Mouse (Mus musculus): ENCODE data around the gene Jph3. TPM values are rescaled to one million over a fixed set of nuclear protein-coding genes. Genes with fewer than 3 reads are reported as not detected.

Jph3 gene
- total and polyA plus RNA-seq, 2 experiments from 2014 or later = 70.2 to 110 TPM

DNA sequence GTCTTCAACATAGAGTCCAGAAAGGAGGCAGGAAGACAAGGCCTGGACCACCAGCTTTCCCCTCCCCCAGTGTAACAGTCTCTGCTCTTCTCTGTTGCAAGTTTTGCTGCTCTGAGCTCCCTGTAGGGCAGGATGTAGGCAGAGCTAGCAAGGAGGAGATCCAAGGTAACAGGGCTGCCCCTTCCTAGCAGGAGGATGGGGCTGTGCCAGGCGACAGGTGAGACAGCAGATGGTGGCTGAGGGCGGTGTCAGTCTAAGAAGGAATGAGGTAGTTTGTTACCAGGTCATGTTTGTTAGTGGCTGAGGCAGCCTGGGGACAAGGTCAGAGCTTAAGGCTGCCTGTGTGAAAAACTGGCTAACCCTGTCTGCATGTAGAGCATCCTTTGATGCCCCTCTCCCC lies 29.5 kb upstream of the Jph3 start:
- H3K4me1 ChIP-seq (ENCODE audit: insufficient read depth, low read length) = peaks cover 13% of the 10 kb centered on the region; the same call in 1 of the 2 replicates
- no peaks in the 10 kb centered on the region for H3K27me3 ChIP-seq (ENCODE audit: insufficient read depth, low read length)
- 100% methylated on average over 2 of the region's 2 CpGs for WGBS
- no peak overlapping the region for H3K9ac ChIP-seq (replicated peaks; ENCODE audit: low read length, poor library complexity, severe bottlenecking)
- ATAC-seq (ENCODE audit: low FRiP score) (no peak), DNase-seq (ENCODE audit: low spot score) (no peak)
- H3K9me3 ChIP-seq (ENCODE audit: low read length) = no peaks in the 10 kb centered on the region
- no peak overlapping the region for H3K27ac ChIP-seq (ENCODE audit: low read depth, low read length)
- no peak overlapping the region for H3K4me2 ChIP-seq (ENCODE audit: low read depth, low read length, poor library complexity, severe bottlenecking)
- no peak overlapping the region for H3K4me3 ChIP-seq (ENCODE audit: low read depth, low read length)
- H3K36me3 ChIP-seq (ENCODE audit: insufficient read depth, low read length) = no peaks in the 10 kb centered on the region
- TF ChIP-seq CTCF (IDR thresholded peaks at IDR 0.05) = no peak

DNA sequence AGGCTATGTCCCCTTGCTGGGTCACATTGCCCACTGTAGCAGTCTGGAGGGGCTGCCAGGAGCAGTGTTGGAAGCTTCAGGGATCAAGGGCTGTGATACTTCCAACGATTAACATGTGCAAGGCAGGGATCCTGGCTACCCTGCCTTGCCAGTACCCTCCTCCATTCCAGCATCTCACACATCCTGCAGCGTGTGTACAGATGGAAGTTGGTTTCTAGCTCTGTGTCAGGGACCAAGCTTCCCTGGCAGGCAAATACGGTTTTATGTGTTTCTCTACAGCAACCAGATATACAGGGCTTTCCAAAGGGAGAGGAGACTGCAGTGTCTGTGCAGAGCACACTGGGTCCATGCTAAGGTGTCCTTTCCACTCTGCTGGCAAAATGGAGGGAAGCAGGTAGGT lies 24.2 kb upstream of the Jph3 start:
- TF ChIP-seq CTCF (IDR thresholded peaks at IDR 0.05) = no peak
- Histone ChIP-seq H3K9me3 (ENCODE audit: low read length) (no peaks in the 10 kb centered on the region), H3K27me3 (ENCODE audit: insufficient read depth, low read length) (no peaks in the 10 kb centered on the region), H3K9ac (replicated peaks; ENCODE audit: low read length, poor library complexity, severe bottlenecking) (no peak overlapping the region), H3K4me2 (ENCODE audit: low read depth, low read length, poor library complexity, severe bottlenecking) (no peak overlapping the region), H3K36me3 (ENCODE audit: insufficient read depth, low read length) (no peaks in the 10 kb centered on the region), H3K4me3 (ENCODE audit: low read depth, low read length) (no peak overlapping the region), H3K4me1 (ENCODE audit: insufficient read depth, low read length) (no peaks in the 10 kb centered on the region), H3K27ac (ENCODE audit: low read depth, low read length) (no peak overlapping the region)
- no peak for ATAC-seq (ENCODE audit: low FRiP score)
- no peak for DNase-seq (ENCODE audit: low spot score)
- 54% methylated on average over 3 of the region's 3 CpGs for WGBS

DNA sequence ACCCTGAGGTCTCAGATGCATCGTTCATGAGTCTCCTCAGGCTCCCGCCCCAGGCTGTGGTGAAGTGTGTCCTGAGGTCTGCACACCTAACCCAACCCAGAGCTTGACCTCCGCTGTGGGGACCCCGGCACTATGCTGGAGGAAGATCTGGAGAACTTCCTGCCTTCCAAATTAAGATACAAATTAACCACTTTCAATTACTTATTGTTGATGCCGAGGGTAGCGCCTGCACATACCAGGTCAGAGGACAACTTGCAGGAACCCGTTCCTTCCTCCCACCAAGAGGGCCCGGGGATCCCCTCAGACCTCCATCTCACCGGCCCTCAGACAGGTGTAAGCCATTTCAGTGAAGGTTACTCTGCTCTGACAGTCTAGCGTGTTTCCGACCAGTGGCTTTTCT lies 22.5 kb upstream of the Jph3 start:
- Histone ChIP-seq H3K9ac (replicated peaks; ENCODE audit: low read length, poor library complexity, severe bottlenecking) (no peak overlapping the region), H3K4me2 (ENCODE audit: low read depth, low read length, poor library complexity, severe bottlenecking) (no peak overlapping the region), H3K36me3 (ENCODE audit: insufficient read depth, low read length) (no peaks in the 10 kb centered on the region), H3K9me3 (ENCODE audit: low read length) (no peaks in the 10 kb centered on the region), H3K4me3 (ENCODE audit: low read depth, low read length) (no peak overlapping the region), H3K27me3 (ENCODE audit: insufficient read depth, low read length) (no peaks in the 10 kb centered on the region), H3K27ac (ENCODE audit: low read depth, low read length) (no peak overlapping the region), H3K4me1 (ENCODE audit: insufficient read depth, low read length) (no peaks in the 10 kb centered on the region)
- 90% methylated on average over 11 of the region's 11 CpGs for WGBS
- no peak for TF ChIP-seq CTCF (IDR thresholded peaks at IDR 0.05)
- ATAC-seq (ENCODE audit: low FRiP score) (no peak), DNase-seq (ENCODE audit: low spot score) (no peak)

DNA sequence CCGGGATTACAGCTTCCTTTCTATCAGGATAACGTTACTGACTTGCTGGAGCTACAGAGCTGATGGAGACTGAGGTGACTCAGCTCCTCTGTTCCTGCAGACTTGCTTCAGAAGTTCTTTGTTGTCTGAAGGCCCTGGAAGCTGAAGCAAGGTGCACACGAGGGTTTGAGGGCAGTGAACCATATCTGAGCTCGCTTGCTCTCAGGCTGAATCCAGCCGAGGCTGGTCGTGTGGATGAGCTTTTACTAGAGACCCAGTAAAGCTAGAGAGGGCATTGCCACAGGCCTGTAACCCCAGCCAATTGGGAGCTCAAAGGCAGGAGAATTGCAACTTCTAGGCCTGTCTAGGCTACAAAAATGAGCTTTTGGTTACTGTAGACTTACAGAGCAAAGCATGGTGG lies 21.0 kb upstream of the Jph3 start:
- no peaks in the 10 kb centered on the region for H3K4me1 ChIP-seq (ENCODE audit: insufficient read depth, low read length)
- H3K27me3 ChIP-seq (ENCODE audit: insufficient read depth, low read length) = no peaks in the 10 kb centered on the region
- no peak overlapping the region for H3K4me2 ChIP-seq (ENCODE audit: low read depth, low read length, poor library complexity, severe bottlenecking)
- H3K36me3 ChIP-seq (ENCODE audit: insufficient read depth, low read length) = no peaks in the 10 kb centered on the region
- WGBS = 37% methylated on average over 6 of the region's 6 CpGs
- H3K27ac ChIP-seq (ENCODE audit: low read depth, low read length) = no peak overlapping the region
- ATAC-seq (ENCODE audit: low FRiP score) (no peak), DNase-seq (ENCODE audit: low spot score) (no peak)
- H3K4me3 ChIP-seq (ENCODE audit: low read depth, low read length) = no peak overlapping the region
- no peak for TF ChIP-seq CTCF (IDR thresholded peaks at IDR 0.05)
- H3K9me3 ChIP-seq (ENCODE audit: low read length) = no peaks in the 10 kb centered on the region
- no peak overlapping the region for H3K9ac ChIP-seq (replicated peaks; ENCODE audit: low read length, poor library complexity, severe bottlenecking)

DNA sequence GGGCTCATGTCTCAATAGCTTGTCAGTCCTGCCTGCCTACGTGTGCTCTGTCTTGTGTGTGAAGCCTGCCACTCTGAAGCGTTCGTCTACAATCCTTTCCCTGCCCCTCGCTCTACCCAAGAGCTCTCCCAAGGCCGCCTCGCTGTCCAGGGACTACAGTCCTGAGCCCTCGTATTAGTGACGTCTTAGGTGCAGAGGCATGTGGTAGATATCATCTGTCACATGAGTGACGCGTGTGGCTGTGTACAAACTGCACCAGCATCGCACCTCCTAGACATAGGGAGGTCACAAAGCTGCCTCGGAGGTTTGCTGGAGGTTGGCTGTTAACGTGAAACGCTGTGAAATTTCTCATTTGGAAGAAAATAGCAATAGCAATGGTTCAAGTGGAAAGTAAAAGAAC lies 11.9 kb upstream of the Jph3 start:
- no peak for TF ChIP-seq CTCF (IDR thresholded peaks at IDR 0.05)
- H3K9ac ChIP-seq (replicated peaks; ENCODE audit: low read length, poor library complexity, severe bottlenecking) = no peak overlapping the region; the same call in 1 of the 2 replicates
- 34% methylated on average over 14 of the region's 14 CpGs for WGBS
- H3K36me3 ChIP-seq (ENCODE audit: insufficient read depth, low read length) = no peaks in the 10 kb centered on the region
- no peak overlapping the region for H3K4me3 ChIP-seq (ENCODE audit: low read depth, low read length)
- peak overlapping the region; percentile 68 for H3K27ac ChIP-seq (ENCODE audit: low read depth, low read length)
- peak overlapping the region; percentile 34 for H3K4me2 ChIP-seq (ENCODE audit: low read depth, low read length, poor library complexity, severe bottlenecking)
- peaks cover 7% of the 10 kb centered on the region; the same call in 1 of the 2 replicates for H3K4me1 ChIP-seq (ENCODE audit: insufficient read depth, low read length)
- H3K9me3 ChIP-seq (ENCODE audit: low read length) = no peaks in the 10 kb centered on the region
- DNase-seq (ENCODE audit: low spot score) = no peak
- no peaks in the 10 kb centered on the region for H3K27me3 ChIP-seq (ENCODE audit: insufficient read depth, low read length)
- ATAC-seq (ENCODE audit: low FRiP score) = peak; percentile 62; the same call in 1 of the 2 replicates

DNA sequence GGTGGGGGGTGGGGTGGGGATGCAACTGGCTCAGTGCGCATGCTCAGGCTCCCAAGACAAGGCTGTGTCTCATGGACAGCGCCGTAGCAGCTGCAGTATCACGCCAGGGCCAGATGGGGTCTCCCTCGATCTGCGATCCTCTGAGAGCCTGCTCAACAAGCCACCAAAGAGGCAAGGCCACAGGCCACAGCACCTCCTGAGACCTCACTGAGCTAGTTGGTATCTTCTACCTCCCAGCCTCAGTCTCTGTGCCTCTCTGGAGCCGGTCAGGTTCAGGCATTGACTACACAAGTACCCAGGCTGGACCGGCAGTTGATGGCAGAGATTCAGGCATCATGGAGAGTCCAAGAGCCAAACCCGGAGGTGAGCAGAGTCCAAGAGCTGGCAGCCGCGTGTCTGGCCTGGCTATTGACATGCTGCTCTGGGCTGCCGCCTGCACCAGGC lies 11.4 kb upstream of the Jph3 start:
- Histone ChIP-seq H3K9me3 (ENCODE audit: low read length) (no peaks in the 10 kb centered on the region), H3K4me3 (ENCODE audit: low read depth, low read length) (no peak overlapping the region), H3K36me3 (ENCODE audit: insufficient read depth, low read length) (no peaks in the 10 kb centered on the region), H3K27me3 (ENCODE audit: insufficient read depth, low read length) (no peaks in the 10 kb centered on the region), H3K9ac (replicated peaks; ENCODE audit: low read length, poor library complexity, severe bottlenecking) (no peak overlapping the region; the same call in 1 of the 2 replicates), H3K27ac (ENCODE audit: low read depth, low read length) (peak overlapping the region; percentile 68), H3K4me2 (ENCODE audit: low read depth, low read length, poor library complexity, severe bottlenecking) (peak overlapping the region; percentile 34), H3K4me1 (ENCODE audit: insufficient read depth, low read length) (peaks cover 7% of the 10 kb centered on the region; the same call in 1 of the 2 replicates)
- WGBS = 27% methylated on average over 12 of the region's 12 CpGs
- TF ChIP-seq CTCF (IDR thresholded peaks at IDR 0.05) = peak; percentile 92
- DNase-seq (ENCODE audit: low spot score) (peak; percentile 97), ATAC-seq (ENCODE audit: low FRiP score) (peak; percentile 88)
